Mouse (Mus musculus) midbrain, embryonic 16.5 days (tissue): ENCODE measurements at regions not wholly inside any gene's neighbourhood (a gene's known extent, or its start where the extent isn't known, plus 50 kb on each side); places are given as distances from the start of the nearest gene placed in this dataset.

ENCODE experiments used
- ATAC-seq: fragments of 200-750 bp; cut with Nextera tagmentation; 2 replicates; pipeline ENCODE4 v1.8.0; 2017; ENCODE audit warnings: moderate TSS enrichment
- H3K27ac ChIP-seq: fragments of 300-500 bp; sonication (generic); 2 replicates; pipeline ENCODE4 v1.5.1; 2014; ENCODE audit warnings: mild to moderate bottlenecking, low read length, mixed read lengths
- H3K27me3 ChIP-seq: fragments of 300-500 bp; sonication (generic); 2 replicates; pipeline ENCODE4 v1.6.1; 2014; ENCODE audit warnings: low read depth, low read length, mixed read lengths; ENCODE audit not compliant: control insufficient read depth, insufficient read depth
- H3K36me3 ChIP-seq: fragments of 300-500 bp; sonication (generic); 2 replicates; pipeline ENCODE4 v1.6.1; 2014; ENCODE audit warnings: mild to moderate bottlenecking, low read length, moderate library complexity, mixed read lengths; ENCODE audit not compliant: control insufficient read depth, insufficient read depth
- H3K4me1 ChIP-seq: fragments of 300-500 bp; sonication (generic); 2 replicates; pipeline ENCODE4 v1.6.1; 2014; ENCODE audit warnings: mild to moderate bottlenecking, low read length, mixed read lengths; ENCODE audit not compliant: control insufficient read depth, insufficient read depth
- H3K4me2 ChIP-seq: fragments of 300-500 bp; sonication (generic); 2 replicates; pipeline ENCODE4 v1.6.1; 2014; ENCODE audit warnings: mild to moderate bottlenecking, low read length, mixed read lengths
- H3K4me3 ChIP-seq: fragments of 300-500 bp; sonication (generic); 2 replicates; pipeline ENCODE4 v1.5.1; 2014; ENCODE audit warnings: low read depth, mild to moderate bottlenecking, low read length, moderate library complexity, mixed read lengths
- H3K9ac ChIP-seq: fragments of 300-500 bp; sonication (generic); 2 replicates; pipeline ENCODE4 v1.6.1; 2014; ENCODE audit warnings: low read depth, low read length, mixed read lengths
- H3K9me3 ChIP-seq: fragments of 300-500 bp; sonication (generic); replicated peaks from 2 replicates; pipeline ENCODE4 v1.6.1; 2014; ENCODE audit warnings: mild to moderate bottlenecking, low read length, mixed read lengths; ENCODE audit not compliant: control insufficient read depth, poor library complexity, severe bottlenecking
- WGBS: fragments of 180-500 bp; shearing (Covaris S2); extraction: QIAGEN DNeasy Blood & Tissue Kit; methylation state at CpG from one replicate; pipeline ENCODE4 v1.1.7; 2014; 5-methylcytosine and 5-hydroxymethylcytosine counted together

DNA sequence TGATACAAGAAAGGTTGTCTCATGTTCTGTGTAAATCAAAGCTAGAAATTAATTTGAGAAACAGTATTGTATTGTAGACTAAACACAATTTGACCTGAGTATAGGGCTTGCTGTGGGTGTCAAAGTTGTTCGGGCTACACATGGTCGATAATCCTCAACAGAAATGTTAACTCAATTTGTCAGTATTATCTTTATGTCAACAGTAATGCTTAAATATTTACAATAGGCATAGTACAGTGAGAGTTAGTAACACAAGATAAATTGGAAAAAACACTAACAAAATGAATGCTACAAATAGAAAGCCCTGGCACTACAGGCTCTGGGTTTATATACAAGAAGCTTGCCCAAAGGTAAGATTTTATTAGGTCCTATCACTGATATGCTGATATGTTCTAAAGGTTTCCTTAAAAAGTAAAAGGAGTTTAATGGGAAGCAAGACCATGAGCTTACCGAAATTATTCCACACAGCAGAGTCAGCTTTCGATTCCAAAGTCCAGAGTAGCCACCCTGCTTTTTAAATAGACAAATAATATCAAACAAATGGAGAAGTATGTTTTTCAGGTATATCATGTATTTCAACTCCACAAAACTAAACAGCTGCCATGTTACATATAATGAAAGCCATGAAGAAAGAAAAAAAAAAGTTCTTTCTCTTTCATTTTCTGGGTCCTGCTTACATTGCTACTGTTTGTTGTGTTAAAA is 277.4 kb upstream of the Paip1 start:
- H3K27me3 ChIP-seq = no peaks in the 10 kb centered on the region
- no peak for ATAC-seq
- WGBS = 87% methylated on average over 4 of the region's 4 CpGs
- no peaks in the 10 kb centered on the region for H3K4me1 ChIP-seq
- H3K27ac ChIP-seq = no peak overlapping the region
- H3K9ac ChIP-seq = no peak overlapping the region
- no peak overlapping the region for H3K4me2 ChIP-seq
- H3K36me3 ChIP-seq = no peaks in the 10 kb centered on the region
- H3K9me3 ChIP-seq = no peaks in the 10 kb centered on the region
- no peak overlapping the region for H3K4me3 ChIP-seq

GRCm38 (mm10) chr13:119177753-119178152 is 250.6 kb upstream of the Paip1 start:
- 80% methylated on average over 4 of the region's 4 CpGs for WGBS
- ATAC-seq = no peak

GRCm38 (mm10) chr13:119178212-119178611 is 250.2 kb upstream of the Paip1 start:
- ATAC-seq = no peak
- 77% methylated on average over 5 of the region's 5 CpGs for WGBS
- Histone ChIP-seq H3K4me2 (no peak overlapping the region), H3K9me3 (no peaks in the 10 kb centered on the region), H3K36me3 (no peaks in the 10 kb centered on the region), H3K27me3 (no peaks in the 10 kb centered on the region), H3K27ac (no peak overlapping the region), H3K4me3 (no peak overlapping the region), H3K9ac (no peak overlapping the region), H3K4me1 (no peaks in the 10 kb centered on the region)

More at GRCm38 (mm10) chr13:119177753-119178152, 250.6 kb upstream of the Paip1 start:
- Histone ChIP-seq H3K36me3 (no peaks in the 10 kb centered on the region), H3K4me2 (no peak overlapping the region), H3K4me1 (no peaks in the 10 kb centered on the region), H3K9me3 (no peaks in the 10 kb centered on the region), H3K4me3 (no peak overlapping the region), H3K27ac (no peak overlapping the region), H3K27me3 (no peaks in the 10 kb centered on the region), H3K9ac (no peak overlapping the region)

GRCm38 (mm10) chr13:119179157-119179920 is 249.1 kb upstream of the Paip1 start:
- Histone ChIP-seq H3K9ac (no peak overlapping the region), H3K4me1 (no peaks in the 10 kb centered on the region), H3K9me3 (no peaks in the 10 kb centered on the region), H3K4me3 (no peak overlapping the region), H3K27ac (no peak overlapping the region), H3K4me2 (no peak overlapping the region), H3K36me3 (no peaks in the 10 kb centered on the region), H3K27me3 (no peaks in the 10 kb centered on the region)
- 42% methylated on average over 1 of the region's 1 CpGs for WGBS
- no peak for ATAC-seq

DNA sequence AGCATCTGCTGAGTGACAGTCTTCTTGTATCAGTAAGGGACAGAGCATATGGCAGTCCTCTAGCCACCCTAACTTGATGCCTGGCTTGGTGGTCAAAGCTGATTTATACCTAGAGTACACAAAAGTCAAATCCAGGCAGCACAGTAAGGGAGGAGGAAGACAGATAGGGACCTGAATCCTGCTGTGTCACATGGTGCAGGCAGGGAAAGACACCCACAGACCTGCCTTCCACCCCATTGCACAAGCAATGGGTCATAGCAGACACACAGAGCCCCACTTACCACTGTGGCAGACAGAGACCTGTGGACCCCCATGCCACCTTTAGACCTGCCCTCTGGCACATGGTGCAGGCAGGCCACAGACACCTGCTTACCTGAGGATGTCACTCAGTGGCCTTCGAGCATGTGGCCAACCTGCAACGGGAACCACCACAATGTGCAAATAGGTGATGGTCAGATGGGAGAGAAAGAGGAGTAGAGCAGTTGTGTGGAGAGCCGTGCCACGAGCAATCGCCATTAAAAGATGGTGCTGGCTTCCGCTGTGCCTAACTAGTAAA is 244.0 kb upstream of the Paip1 start:
- no peak overlapping the region for H3K4me2 ChIP-seq
- H3K4me1 ChIP-seq = no peaks in the 10 kb centered on the region
- no peak overlapping the region for H3K9ac ChIP-seq
- H3K36me3 ChIP-seq = no peaks in the 10 kb centered on the region
- ATAC-seq = no peak
- no peaks in the 10 kb centered on the region for H3K9me3 ChIP-seq
- H3K27me3 ChIP-seq = no peaks in the 10 kb centered on the region
- WGBS = 93% methylated on average over 6 of the region's 6 CpGs
- no peak overlapping the region for H3K27ac ChIP-seq
- no peak overlapping the region for H3K4me3 ChIP-seq

- Histone ChIP-seq H3K4me3 (no peak overlapping the region), H3K27me3 (no peaks in the 10 kb centered on the region), H3K4me1 (no peaks in the 10 kb centered on the region), H3K36me3 (no peaks in the 10 kb centered on the region), H3K9ac (no peak overlapping the region), H3K9me3 (no peaks in the 10 kb centered on the region), H3K4me2 (no peak overlapping the region), H3K27ac (no peak overlapping the region)
- WGBS = 96% methylated on average over 5 of the region's 5 CpGs
- ATAC-seq = no peak
Observed at GRCm38 (mm10) chr13:119185567-119186143, 242.7 kb upstream of the Paip1 start.

GRCm38 (mm10) chr13:119231556-119231955 is 196.8 kb upstream of the Paip1 start:
- Histone ChIP-seq H3K9ac (no peak overlapping the region), H3K4me3 (no peak overlapping the region), H3K27me3 (no peaks in the 10 kb centered on the region), H3K36me3 (no peaks in the 10 kb centered on the region), H3K27ac (no peak overlapping the region), H3K4me2 (no peak overlapping the region), H3K9me3 (no peaks in the 10 kb centered on the region), H3K4me1 (no peaks in the 10 kb centered on the region)
- 95% methylated on average over 11 of the region's 11 CpGs for WGBS
- ATAC-seq = no peak

- WGBS = 64% methylated on average over 8 of the region's 8 CpGs
- Histone ChIP-seq H3K4me1 (no peaks in the 10 kb centered on the region), H3K27ac (no peak overlapping the region), H3K9ac (no peak overlapping the region), H3K4me3 (no peak overlapping the region), H3K9me3 (no peaks in the 10 kb centered on the region), H3K4me2 (no peak overlapping the region), H3K27me3 (no peaks in the 10 kb centered on the region), H3K36me3 (no peaks in the 10 kb centered on the region)
- ATAC-seq = no peak
Observed at GRCm38 (mm10) chr13:119232100-119233029, 196.0 kb upstream of the Paip1 start.
